Mouse (Mus musculus) intestine, embryonic 16.5 days (tissue): ENCODE data around the gene Fgr. TPM values are rescaled to one million over a fixed set of nuclear protein-coding genes. Genes with fewer than 3 reads are reported as not detected.

ENCODE experiments used
- ATAC-seq: fragments of 200-750 bp; cut with Nextera tagmentation; 2 replicates; pipeline ENCODE4 v1.8.0; 2017; ENCODE audit warnings: moderate TSS enrichment, moderate library complexity
- H3K27ac ChIP-seq: fragments of 300-500 bp; sonication (generic); 2 replicates; pipeline ENCODE4 v1.5.1; 2014; ENCODE audit warnings: mild to moderate bottlenecking, low read length
- H3K27me3 ChIP-seq: fragments of 300-500 bp; sonication (generic); replicated peaks from 2 replicates; pipeline ENCODE4 v1.6.1; 2014; ENCODE audit warnings: low read length, control low read depth, mixed read lengths; ENCODE audit not compliant: control insufficient read depth, insufficient read depth
- H3K36me3 ChIP-seq: fragments of 300-500 bp; sonication (generic); 2 replicates; pipeline ENCODE4 v1.6.1; 2014; ENCODE audit warnings: low read length, control low read depth; ENCODE audit not compliant: control insufficient read depth, insufficient read depth
- H3K4me1 ChIP-seq: fragments of 300-500 bp; sonication (generic); 2 replicates; pipeline ENCODE4 v1.6.1; 2014; ENCODE audit warnings: low read length, control low read depth, mixed read lengths; ENCODE audit not compliant: control insufficient read depth, insufficient read depth
- H3K4me2 ChIP-seq: fragments of 300-500 bp; sonication (generic); 2 replicates; pipeline ENCODE4 v1.6.1; 2014; ENCODE audit warnings: low read depth, low read length, control low read depth
- H3K4me3 ChIP-seq: fragments of 300-500 bp; sonication (generic); 2 replicates; pipeline ENCODE4 v1.5.1; 2014; ENCODE audit warnings: mild to moderate bottlenecking, low read length
- H3K9ac ChIP-seq: fragments of 300-500 bp; sonication (generic); 2 replicates; pipeline ENCODE4 v1.6.1; 2014; ENCODE audit warnings: low read depth, low read length
- H3K9me3 ChIP-seq: fragments of 300-500 bp; sonication (generic); 2 replicates; pipeline ENCODE4 v1.6.1; 2016; ENCODE audit warnings: low read length, control low read depth; ENCODE audit not compliant: control insufficient read depth
- WGBS: fragments of 180-500 bp; shearing (Covaris S2); extraction: QIAGEN DNeasy Blood & Tissue Kit; methylation state at CpG from one replicate; pipeline ENCODE4 v1.1.7; 2014; 5-methylcytosine and 5-hydroxymethylcytosine counted together
- polyA plus RNA-seq: library from polyadenylated mRNA; unstranded; fragments of >200 nt; fragmentation: Nextera tagmentation; extraction: Ambion mirVana; gene quantifications from 2 replicates; pipeline ENCODE4 v1.2.1, GENCODE M21; 2015

Fgr gene
- polyA plus RNA-seq, 1 experiment from 2014 or later, result 3.5 TPM

- Histone ChIP-seq H3K27me3 (no peaks in the 10 kb centered on the region), H3K4me1 (peaks cover 86% of the 10 kb centered on the region), H3K4me2 (peak overlapping the region; percentile 34), H3K9ac (peak overlapping the region; percentile 48), H3K9me3 (no peaks in the 10 kb centered on the region), H3K27ac (peak overlapping the region; percentile 23), H3K4me3 (peak overlapping the region; percentile 7; the same call in 1 of the 2 replicates), H3K36me3 (no peaks in the 10 kb centered on the region)
- peak; percentile 10; the same call in 1 of the 2 replicates for ATAC-seq
- 17% methylated on average over 28 of the region's 28 CpGs for WGBS
Observed at GRCm38 (mm10) chr4:133042651-133043635, 69.0 kb downstream of the Fgr start.

GRCm38 (mm10) chr4:133043798-133044646 lies 70.1 kb downstream of the Fgr start:
- Histone ChIP-seq H3K4me2 (no peak overlapping the region), H3K27ac (peak overlapping the region; percentile 23), H3K36me3 (no peaks in the 10 kb centered on the region), H3K4me3 (no peak overlapping the region), H3K4me1 (peaks cover 94% of the 10 kb centered on the region), H3K27me3 (no peaks in the 10 kb centered on the region), H3K9me3 (no peaks in the 10 kb centered on the region), H3K9ac (0 out of 2 replicates have a peak overlapping the region, but pooled peaks have one; percentile 43)
- WGBS, result 59% methylated on average over 6 of the region's 6 CpGs
- no peak for ATAC-seq

GRCm38 (mm10) chr4:133044647-133045094 lies 70.8 kb downstream of the Fgr start:
- H3K4me3 ChIP-seq, result no peak overlapping the region
- H3K9me3 ChIP-seq, result no peaks in the 10 kb centered on the region
- H3K27me3 ChIP-seq, result no peaks in the 10 kb centered on the region
- peak overlapping the region; percentile 18; the same call in 1 of the 2 replicates for H3K27ac ChIP-seq
- no peak for ATAC-seq
- WGBS, result 50% methylated on average over 6 of the region's 6 CpGs
- H3K9ac ChIP-seq, result 0 out of 2 replicates have a peak overlapping the region, but pooled peaks have one; percentile 43
- H3K36me3 ChIP-seq, result no peaks in the 10 kb centered on the region
- H3K4me2 ChIP-seq, result no peak overlapping the region
- H3K4me1 ChIP-seq, result peaks cover 96% of the 10 kb centered on the region

- Histone ChIP-seq H3K27me3 (no peaks in the 10 kb centered on the region), H3K9ac (no peak overlapping the region), H3K4me1 (peaks cover 98% of the 10 kb centered on the region), H3K4me2 (0 out of 2 replicates have a peak overlapping the region, but pooled peaks have one; percentile 2), H3K4me3 (no peak overlapping the region), H3K9me3 (no peaks in the 10 kb centered on the region), H3K27ac (peak overlapping the region; percentile 54; the same call in 1 of the 2 replicates), H3K36me3 (no peaks in the 10 kb centered on the region)
- no peak for ATAC-seq
- WGBS, result 36% methylated on average over 11 of the region's 11 CpGs
Observed at GRCm38 (mm10) chr4:133045771-133046474, 72.0 kb downstream of the Fgr start.

- no peaks in the 10 kb centered on the region for H3K9me3 ChIP-seq
- H3K9ac ChIP-seq, result 0 out of 2 replicates have a peak overlapping the region, but pooled peaks have one; percentile 42
- peaks cover 98% of the 10 kb centered on the region for H3K4me1 ChIP-seq
- WGBS, result 33% methylated on average over 12 of the region's 12 CpGs
- no peak overlapping the region for H3K4me3 ChIP-seq
- H3K4me2 ChIP-seq, result 0 out of 2 replicates have a peak overlapping the region, but pooled peaks have one; percentile 16
- ATAC-seq, result peak; percentile 47
- H3K27me3 ChIP-seq, result no peaks in the 10 kb centered on the region
- H3K36me3 ChIP-seq, result no peaks in the 10 kb centered on the region
- H3K27ac ChIP-seq, result peak overlapping the region; percentile 54; the same call in 1 of the 2 replicates
Observed at GRCm38 (mm10) chr4:133046691-133047352, 72.9 kb downstream of the Fgr start.

- Histone ChIP-seq H3K27ac (peak overlapping the region; percentile 54; the same call in 1 of the 2 replicates), H3K4me3 (no peak overlapping the region), H3K9me3 (no peaks in the 10 kb centered on the region), H3K9ac (peak overlapping the region; percentile 42; the same call in 1 of the 2 replicates), H3K36me3 (no peaks in the 10 kb centered on the region), H3K4me2 (0 out of 2 replicates have a peak overlapping the region, but pooled peaks have one; percentile 16), H3K27me3 (no peaks in the 10 kb centered on the region), H3K4me1 (peaks cover 98% of the 10 kb centered on the region)
- no peak for ATAC-seq
- 24% methylated on average over 16 of the region's 16 CpGs for WGBS
Observed at GRCm38 (mm10) chr4:133047353-133048105, 73.6 kb downstream of the Fgr start.

GRCm38 (mm10) chr4:133049071-133049920 lies 75.4 kb downstream of the Fgr start:
- peaks cover 95% of the 10 kb centered on the region for H3K4me1 ChIP-seq
- 0 out of 2 replicates have a peak overlapping the region, but pooled peaks have one; percentile 4 for H3K27ac ChIP-seq
- peak overlapping the region; percentile 25 for H3K9ac ChIP-seq
- no peak overlapping the region for H3K4me2 ChIP-seq
- H3K4me3 ChIP-seq, result no peak overlapping the region
- H3K9me3 ChIP-seq, result no peaks in the 10 kb centered on the region
- no peaks in the 10 kb centered on the region for H3K27me3 ChIP-seq
- no peaks in the 10 kb centered on the region for H3K36me3 ChIP-seq
- 55% methylated on average over 19 of the region's 19 CpGs for WGBS
- ATAC-seq, result no peak
